Mouse (Mus musculus): ENCODE measurements around the gene Cyp3a41a. TPM values are rescaled to one million over a fixed set of nuclear protein-coding genes. Genes with fewer than 3 reads are reported as not detected.

Gene Cyp3a41a
- total and polyA plus RNA-seq, 3 experiments, result not detected

GRCm38 (mm10) chr5:145647779-145648178 lies 72.2 kb downstream of the Cyp3a41a start:
- Histone ChIP-seq H3K36me3 (ENCODE audit: control insufficient read depth in 1 of 2, insufficient read depth in 2 of 2, low read length in 2 of 2) (no peaks in the 10 kb centered on the region), H3K9ac (ENCODE audit: control insufficient read depth, low read depth, low read length, poor library complexity, severe bottlenecking) (no peak overlapping the region), H3K4me3 (ENCODE audit: control insufficient read depth in 1 of 2, insufficient read depth in 1 of 2, low read depth in 2 of 2, low read length in 2 of 2) (no peak overlapping the region), H3K27me3 (ENCODE audit: control insufficient read depth in 1 of 2, insufficient read depth in 2 of 2, low read length in 2 of 2) (no peaks in the 10 kb centered on the region), H3K9me3 (replicated peaks; ENCODE audit: insufficient read depth, low read length) (no peaks in the 10 kb centered on the region), H3K27ac (ENCODE audit: control insufficient read depth, low read depth, low read length) (no peak overlapping the region), H3K79me2 (ENCODE audit: control insufficient read depth, insufficient read depth, low read length, poor library complexity) (no peaks in the 10 kb centered on the region), H3K4me1 (ENCODE audit: control insufficient read depth in 1 of 2, insufficient read depth in 2 of 2, low read length in 2 of 2) (no peaks in the 10 kb centered on the region)
- no peak for TF ChIP-seq TBP (IDR thresholded peaks at IDR 0.05; ENCODE audit: low read depth, low read length)
- no peak for TF ChIP-seq RCOR1 (IDR thresholded peaks at IDR 0.05; ENCODE audit: low read depth, low read length)
- no peak for TF ChIP-seq MAFK (IDR thresholded peaks at IDR 0.05; ENCODE audit: borderline replicate concordance, low read depth, low read length)
- no peak for TF ChIP-seq E2F4 (IDR thresholded peaks at IDR 0.05; ENCODE audit: borderline replicate concordance, low read depth, low read length)
- TF ChIP-seq SMC3 (IDR thresholded peaks at IDR 0.05; ENCODE audit: low read depth, low read length), result no peak
- no peak for DNase-seq (ENCODE audit: low read depth, low spot score)

Other genes starting within 250 kb of the Cyp3a41a start
- not detected in 2 replicates for gene Cyp3a41b, start 135.4 kb downstream of the Cyp3a41a start, total RNA-seq (2012; rRNA removed)
- not detected for gene Cyp3a41b, start 135.4 kb downstream of the Cyp3a41a start, polyA plus RNA-seq (2012; ENCODE audit: insufficient read depth in 1 of 2, insufficient read length in 2 of 2, low read depth in 1 of 2, low replicate concordance in 2 of 2, missing spikeins in 1 of 2)
- gene Cyp3a44, start 85.7 kb upstream of the Cyp3a41a start, total RNA-seq (2012; rRNA removed), result not detected in 2 replicates
- gene Cyp3a44, start 85.7 kb upstream of the Cyp3a41a start, polyA plus RNA-seq (2012; ENCODE audit: insufficient read depth in 1 of 2, insufficient read length in 2 of 2, low read depth in 1 of 2, low replicate concordance in 2 of 2, missing spikeins in 1 of 2), result not detected
- gene Cyp3a11, start 159.8 kb upstream of the Cyp3a41a start, total RNA-seq (2012; rRNA removed), result not detected in 2 replicates
- not detected for gene Cyp3a11, start 159.8 kb upstream of the Cyp3a41a start, polyA plus RNA-seq (2012; ENCODE audit: insufficient read depth in 1 of 2, insufficient read length in 2 of 2, low read depth in 1 of 2, low replicate concordance in 2 of 2, missing spikeins in 1 of 2)